Mouse (Mus musculus) gastrocnemius, adult 18-20 months (tissue): Measurements from ENCODE around the gene Creb5. TPM values are rescaled to one million over a fixed set of nuclear protein-coding genes. Genes with fewer than 3 reads are reported as not detected.

Source experiments
- DNase-seq: peaks from one replicate; pipeline ENCODE4 v3.0.0; 2021; ENCODE audit warnings: low spot score
- total RNA-seq, 2 experiments: library from RNA; stranded (reverse); gene quantifications; 2 replicates each; pipeline ENCODE4 v1.2.3; 2021

The Creb5 gene
- total RNA-seq, 2 experiments from 2014 or later, result 3.5 to 7.0 TPM

DNA sequence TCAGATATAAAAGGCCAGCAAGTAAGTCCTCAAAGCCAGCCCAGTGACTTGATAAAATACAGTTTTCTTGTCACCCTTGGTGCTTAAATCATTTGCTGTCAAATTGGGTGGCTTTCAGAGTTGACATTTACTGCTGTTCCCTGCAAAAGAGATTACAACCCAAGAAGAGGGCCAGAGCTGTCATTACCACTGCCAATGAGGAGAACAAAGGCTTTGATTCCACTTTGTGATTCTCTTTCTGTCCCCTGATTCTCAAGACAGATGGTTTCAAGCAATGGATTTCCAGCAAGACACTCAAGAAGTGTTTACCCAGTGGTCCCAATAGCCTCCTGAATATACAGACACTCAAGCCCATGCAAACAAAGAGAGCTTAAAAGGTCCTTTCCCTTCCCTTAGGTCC is 451.1 kb downstream of the Creb5 start:
- DNase-seq, result no peak

DNA sequence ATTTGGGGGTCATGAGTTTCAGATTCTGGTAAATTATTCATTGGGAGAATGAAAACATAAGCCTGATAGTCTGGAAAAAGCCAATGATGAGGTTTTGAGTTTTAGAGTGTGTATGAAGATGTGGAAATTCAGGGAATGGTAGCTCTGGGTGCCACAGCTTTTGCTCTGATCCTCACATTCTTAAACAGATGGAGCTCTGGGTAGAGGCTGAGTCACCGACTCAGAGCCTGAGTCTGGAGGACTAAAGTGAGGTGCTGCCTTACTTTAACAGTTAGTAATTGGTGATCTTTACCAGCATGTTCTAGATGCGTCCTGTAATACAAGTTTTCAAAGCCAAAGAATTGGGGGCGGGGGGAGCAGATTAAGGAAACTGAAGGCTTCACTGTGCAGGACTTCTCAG is 454.2 kb downstream of the Creb5 start:
- no peak for DNase-seq

Other genes starting within 250 kb of the Creb5 start
- under 1 TPM; 0.34 to 0.52 TPM for gene Jazf1, start 218.6 kb upstream of the Creb5 start, total RNA-seq